Mouse (Mus musculus) retina, embryonic 14.5 days (tissue): Measurements from ENCODE around the gene Phf23.
A peak's percentile ranks its signal among the peaks of the same experiment; 100 is the strongest.

Source experiments
- DNase-seq: peaks from one replicate; pipeline ENCODE4 v3.0.0-alpha.2; 2015; ENCODE audit warnings: low spot score

Gene Phf23

DNA sequence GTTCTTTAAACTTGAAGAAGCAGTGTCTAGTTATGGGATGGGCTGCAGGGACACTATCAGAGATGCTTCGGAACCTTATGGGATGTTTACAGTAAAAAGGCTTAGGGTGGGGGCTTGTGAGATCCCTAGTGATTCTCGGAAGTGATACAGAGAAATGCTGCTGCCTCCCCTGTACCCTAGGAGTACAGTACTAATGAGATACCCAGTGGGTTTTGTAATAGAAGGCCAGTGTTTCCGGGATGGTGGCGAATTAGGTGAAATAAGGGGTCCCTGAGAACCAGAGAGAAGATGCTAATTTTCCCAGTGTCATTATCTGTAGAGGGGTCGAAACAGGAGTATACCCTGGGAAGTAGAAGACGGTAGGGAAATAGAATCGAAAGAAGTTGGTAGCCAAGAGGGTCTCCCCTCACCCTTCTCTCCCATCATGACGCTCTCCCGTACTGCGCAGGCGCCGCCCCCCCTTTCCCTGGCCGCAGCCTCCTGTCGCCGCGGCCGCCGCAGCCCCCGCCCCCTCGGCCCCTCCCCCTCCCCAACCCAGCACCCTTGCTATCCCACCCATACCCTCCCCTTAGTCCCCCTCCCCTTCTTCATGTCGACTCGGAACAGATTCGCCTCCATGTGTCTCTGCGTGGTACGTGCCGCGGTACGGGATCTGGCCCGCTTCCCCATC lies 28.0 kb downstream of the Phf23 start:
- DNase-seq: peak; percentile 73

DNA sequence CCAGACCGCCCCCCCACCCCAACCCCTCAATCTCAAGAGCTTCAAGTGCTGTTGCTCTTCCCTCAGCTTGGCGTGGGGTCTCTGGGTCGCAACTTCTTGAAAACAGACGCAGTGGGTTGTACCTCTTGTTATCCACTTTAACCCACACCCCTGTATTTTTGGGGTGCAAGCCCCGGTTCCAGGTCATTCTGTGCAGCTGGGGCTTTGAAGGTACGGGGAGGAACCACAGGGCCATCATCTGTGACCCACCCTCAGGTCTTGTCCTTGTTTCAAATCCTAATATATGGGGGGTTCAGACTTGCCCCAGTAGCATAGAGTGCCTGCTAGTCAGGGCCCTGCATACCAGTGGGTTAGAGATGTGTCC lies 28.6 kb downstream of the Phf23 start:
- no peak for DNase-seq

DNA sequence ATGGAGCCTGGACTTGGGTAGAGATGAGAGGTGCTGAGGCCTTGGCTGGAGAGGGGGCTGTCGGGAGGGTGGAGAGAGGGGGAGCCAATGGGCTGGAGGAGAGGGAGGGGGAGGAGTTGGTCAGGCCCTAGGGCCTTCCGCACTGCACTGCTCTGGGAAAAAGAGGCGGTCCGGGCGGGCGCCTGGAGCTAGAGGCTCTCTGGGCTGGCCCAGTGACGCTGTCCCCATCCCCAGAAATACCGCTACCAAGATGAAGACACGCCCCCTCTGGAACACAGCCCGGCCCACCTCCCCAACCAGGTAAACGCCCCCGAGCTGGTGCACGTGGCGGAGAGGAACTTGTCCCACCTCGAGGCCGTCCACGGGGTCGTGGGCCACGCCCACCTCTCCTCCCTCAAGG lies 31.1 kb downstream of the Phf23 start:
- DNase-seq: peak; percentile 77

DNA sequence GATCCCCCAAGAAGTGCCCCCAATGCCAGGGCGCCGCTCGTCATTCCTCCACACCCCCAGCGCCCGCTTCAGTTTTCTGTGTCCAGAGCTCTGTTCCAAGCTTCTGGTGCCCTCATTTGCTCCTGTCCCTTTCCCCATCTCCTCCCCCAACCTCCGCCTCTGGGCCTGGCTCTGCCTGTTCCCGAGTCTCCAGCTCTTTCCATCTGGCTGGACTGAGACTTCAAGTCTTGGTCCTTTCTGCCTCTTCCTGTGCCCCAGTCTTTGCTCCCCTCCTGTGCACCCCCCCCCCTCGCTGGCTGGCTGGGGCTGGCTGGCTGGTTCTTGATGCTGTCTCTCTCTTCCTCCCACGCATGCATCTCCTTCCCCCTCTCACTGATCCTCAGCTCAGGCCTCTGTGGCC lies 31.8 kb downstream of the Phf23 start:
- no peak for DNase-seq

DNA sequence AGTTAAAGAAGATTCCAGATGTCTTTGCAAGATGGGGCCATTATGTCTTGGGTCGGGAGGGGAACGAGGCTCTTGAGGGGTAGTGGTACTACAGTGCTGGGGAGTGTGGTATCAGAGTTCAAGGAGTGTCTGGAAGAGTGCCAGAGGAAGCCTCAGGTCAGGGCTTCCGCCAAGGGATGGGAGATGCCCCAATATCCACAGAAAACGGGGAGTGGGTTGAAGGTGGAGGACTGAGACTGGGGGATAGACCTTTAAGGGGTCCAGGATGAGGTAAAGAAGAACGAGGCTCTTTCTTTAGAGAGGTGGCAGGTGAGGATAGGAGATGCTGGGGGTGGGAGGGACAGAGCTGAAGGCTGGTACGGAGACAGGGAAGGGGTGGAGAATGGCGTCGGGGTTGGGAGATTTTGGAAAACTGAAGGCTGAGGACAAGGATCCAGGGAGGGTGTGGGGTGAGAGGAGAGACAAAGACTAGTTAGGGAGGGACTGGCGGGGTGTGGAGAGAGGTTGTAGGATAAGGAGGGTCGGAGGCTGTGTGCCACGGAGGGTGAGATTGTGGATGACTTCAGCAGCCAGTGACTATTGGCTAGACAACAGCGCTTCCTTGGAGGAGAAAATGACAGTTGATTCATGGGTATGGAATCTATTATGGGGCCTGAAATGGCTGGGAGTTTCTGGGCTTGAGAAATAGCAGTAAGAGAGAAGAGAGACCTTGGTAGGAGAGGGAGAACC lies 33.0 kb downstream of the Phf23 start:
- DNase-seq: no peak

DNA sequence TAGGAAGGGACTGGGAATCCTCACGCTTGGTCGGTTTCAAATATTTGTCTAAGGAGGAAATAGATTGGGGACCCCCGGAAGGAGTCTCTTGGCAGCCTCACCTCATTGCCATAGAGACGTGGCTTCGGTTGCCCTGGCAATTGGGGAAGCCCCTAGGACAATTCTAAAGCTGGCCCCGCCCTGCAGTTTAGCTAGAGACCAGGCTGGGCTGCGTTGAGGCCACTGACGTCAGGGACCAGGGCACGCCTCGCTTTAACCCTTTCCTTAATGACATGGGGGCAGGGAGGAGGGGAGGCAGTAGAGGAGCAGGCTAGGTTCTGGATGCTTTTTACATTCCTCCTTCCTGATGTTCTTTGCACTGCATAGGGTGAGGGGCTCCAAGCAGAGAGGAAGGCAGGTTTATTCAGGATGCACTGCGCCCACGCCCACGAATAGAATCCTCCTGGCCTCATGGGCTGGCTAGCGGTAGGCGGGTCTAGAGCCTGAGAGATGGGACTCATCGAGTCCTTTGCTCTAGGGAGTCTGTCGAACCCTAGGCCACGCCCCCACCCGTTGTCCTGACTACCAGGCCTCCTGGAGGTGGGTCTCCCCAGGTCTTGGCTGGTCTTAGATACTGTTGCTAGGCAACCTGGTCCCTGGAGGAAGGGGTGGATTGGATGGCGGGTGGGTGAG lies 33.7 kb downstream of the Phf23 start:
- DNase-seq: peak; percentile 98

DNA sequence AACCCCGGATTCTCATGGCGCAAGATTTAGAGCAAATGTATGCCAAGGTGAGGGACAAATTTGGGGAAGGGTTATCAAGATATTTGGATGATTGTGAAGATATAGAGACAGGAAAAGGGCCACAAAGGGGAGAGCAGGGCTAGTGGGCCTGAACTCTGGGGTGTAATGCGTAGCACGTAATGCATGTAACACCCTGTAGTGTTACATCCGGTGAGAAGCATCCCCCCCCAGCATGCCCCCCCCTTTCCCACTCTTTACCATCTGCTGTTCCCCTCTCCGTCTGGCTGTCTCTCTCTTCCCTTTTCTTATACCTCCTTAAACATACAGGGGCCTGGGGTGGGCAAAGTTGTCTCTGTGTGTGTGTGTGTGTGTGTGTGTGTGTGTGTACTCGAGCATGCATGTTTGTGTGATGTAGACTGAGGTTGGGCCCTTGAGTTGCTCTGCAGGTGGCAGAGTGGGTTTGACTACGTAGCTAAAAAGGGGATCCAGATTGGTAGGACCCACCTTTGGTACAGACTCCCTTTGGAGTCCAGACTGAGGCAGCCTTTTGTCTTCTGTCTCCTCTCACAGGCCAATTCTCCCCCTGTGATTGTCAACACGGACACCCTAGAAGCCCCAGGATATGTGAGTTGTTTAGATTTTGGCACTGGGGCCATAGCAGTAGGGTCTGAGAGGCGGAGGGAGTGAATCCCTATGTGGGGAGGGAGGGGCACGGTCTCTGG lies 34.4 kb downstream of the Phf23 start:
- no peak for DNase-seq

DNA sequence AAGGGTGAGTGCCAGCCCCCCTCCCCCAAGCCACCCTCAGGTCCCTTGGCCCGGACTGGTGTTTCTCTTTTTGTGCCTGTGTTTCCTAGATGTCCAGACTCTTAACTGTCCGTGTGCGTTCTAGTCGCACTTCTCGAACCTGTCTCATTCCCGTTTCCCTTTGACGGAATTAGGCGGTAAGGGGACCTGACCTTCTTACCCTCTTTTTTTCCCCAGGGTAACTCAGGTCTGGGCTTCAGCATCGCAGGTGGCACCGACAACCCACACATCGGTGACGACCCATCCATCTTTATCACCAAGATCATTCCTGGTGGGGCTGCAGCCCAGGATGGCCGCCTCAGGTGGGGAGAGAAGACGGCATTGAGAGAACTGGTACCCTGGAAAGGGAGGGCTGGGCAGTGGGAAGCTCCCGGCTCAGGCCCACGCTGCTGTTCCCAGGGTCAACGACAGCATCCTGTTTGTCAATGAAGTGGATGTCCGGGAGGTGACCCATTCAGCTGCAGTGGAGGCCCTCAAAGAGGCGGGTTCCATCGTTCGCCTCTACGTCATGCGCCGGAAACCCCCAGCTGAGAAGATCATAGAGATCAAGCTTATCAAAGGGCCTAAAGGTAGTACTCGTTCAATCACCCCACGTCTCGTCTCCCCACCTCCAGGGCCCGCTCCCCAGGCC lies 35.2 kb downstream of the Phf23 start:
- no peak for DNase-seq

DNA sequence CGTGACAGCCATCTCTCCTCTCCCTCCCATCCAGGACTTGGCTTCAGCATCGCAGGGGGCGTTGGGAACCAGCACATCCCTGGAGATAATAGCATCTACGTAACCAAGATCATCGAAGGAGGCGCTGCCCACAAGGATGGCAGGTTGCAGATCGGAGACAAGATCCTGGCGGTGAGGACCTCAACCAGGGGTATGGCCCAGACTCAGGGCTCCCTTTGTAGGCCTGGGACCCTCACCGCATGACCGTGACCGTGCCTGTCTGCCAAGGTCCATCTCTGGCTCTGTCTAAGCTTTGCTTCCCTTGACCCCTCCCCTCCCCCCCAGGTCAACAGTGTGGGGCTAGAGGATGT lies 35.7 kb downstream of the Phf23 start:
- no peak for DNase-seq

DNA sequence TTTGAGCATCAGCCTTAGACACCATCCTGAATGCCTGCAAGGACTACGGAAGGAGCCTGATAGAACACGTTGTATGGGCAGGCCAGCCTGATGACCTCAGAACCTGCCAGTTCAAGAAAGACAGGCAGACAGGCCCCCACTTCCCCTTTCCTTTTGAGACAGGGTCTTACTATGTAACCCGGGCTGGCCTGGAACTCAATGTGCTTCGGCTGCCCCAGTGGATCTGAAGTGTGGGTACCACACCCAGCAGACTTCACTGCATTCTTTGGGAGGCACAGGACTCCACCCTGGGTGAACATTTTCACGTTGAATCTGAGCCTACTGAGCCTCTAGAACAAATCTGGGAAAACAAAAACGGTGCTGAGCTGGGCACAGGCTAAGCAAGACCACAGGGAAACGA lies 42.6 kb downstream of the Phf23 start:
- DNase-seq: no peak

DNA sequence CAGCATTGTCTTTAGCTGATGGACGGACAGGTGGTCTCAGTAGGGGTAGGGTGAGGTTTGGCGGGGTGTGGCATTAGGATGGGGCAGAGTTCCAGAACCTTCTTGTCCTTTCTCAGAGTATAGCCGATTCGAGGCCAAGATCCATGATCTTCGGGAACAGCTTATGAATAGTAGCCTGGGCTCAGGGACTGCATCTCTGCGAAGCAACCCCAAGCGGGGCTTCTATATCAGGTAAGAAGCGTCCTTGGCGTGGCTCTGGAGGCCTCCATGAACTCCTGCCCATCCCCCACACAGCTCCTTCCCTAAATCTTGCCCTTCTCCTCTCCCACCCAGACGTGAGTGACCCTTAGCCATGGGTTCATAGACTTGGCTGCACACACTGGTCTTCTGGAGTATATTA lies 44.1 kb downstream of the Phf23 start:
- no peak for DNase-seq

DNA sequence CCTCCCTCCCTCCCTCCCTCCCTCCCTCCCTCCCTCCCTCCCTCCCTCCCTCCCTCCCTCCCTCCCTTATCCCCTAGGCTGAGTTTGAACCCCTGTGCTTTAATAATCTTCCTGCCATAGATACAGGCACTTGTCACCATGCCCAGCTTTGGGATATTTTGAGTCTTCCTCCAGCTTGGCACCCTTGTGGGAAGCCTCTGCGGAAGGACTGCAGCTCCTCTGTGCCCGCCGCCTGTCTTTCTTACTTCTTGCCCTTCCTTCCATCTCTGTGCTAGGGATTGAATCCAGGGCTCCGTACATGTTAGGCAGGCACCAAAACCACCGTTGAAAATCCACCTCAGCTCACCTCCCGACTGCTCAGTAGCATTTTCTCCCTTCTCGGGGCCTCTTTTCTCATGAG lies 44.6 kb downstream of the Phf23 start:
- no peak for DNase-seq

DNA sequence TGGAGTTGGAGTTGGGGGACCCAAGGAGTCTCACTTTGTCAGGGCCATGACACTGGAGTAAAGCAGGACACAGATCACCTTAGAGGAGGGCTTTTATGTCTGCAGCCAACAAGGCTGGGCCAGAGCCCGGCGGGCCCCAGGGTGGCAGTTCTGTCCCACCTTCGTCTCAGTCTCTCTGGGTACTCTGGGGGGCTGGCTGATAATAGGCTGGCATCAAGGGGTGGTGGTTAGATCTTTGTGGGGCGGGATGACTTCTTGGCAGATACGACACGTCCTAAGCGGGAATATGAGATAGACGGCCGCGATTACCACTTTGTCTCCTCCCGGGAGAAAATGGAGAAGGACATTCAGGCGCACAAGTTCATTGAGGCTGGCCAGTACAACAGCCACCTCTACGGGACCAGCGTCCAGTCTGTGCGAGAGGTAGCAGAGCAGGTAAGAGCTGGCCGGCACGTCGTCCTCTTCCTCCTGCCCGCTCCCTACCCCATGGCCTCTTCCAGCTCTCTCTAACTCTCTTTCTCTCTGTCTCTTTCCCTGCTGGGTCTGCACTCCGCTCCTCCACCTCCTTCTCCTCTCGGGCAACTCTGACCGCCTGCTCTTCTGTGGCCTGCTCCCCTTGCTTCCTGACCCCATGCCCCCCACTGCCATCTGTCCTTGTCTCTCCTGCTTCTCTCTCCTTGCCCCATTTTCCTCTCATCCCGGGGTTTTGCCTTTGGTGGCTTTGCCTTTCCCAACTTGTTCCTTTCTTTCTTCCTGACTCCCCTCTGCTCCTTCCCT lies 46.9 kb downstream of the Phf23 start:
- DNase-seq: no peak

DNA sequence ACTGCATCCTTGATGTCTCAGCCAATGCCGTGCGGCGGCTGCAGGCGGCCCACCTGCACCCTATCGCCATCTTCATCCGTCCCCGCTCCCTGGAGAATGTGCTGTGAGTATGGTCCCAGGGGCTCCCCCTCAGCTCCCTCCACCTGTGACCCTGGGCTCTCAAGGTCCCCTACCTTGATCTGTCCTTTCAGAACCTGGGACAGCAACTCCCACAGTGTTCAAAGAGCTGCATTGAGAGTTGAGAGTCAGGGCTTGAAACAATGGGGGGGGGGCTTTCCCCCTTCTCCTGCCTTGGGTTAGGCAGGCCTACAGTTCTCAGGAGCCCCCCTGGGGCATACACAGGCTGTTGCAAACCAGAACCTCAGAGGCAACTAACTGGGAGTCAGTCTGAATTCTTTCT lies 48.1 kb downstream of the Phf23 start:
- no peak for DNase-seq

DNA sequence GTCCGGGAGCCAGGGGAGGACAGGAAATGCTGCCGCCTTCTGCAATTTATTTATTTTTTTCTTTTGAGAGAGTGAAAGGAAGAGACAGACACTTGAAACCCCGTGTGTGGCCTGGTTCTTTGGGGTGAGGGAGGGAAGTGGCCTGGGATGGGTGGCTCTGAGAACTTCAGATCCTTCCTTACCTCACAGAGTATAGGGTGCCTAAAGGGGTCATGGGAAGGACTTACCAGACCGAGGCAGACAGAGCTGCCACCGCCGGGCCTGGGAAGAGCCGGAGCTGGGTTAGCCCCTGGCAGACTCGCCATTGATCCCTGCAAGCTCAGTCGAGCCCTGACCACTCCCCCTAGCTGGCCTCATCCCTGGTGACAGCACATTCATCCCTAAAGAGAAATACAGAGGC lies 49.9 kb downstream of the Phf23 start:
- no peak for DNase-seq

DNA sequence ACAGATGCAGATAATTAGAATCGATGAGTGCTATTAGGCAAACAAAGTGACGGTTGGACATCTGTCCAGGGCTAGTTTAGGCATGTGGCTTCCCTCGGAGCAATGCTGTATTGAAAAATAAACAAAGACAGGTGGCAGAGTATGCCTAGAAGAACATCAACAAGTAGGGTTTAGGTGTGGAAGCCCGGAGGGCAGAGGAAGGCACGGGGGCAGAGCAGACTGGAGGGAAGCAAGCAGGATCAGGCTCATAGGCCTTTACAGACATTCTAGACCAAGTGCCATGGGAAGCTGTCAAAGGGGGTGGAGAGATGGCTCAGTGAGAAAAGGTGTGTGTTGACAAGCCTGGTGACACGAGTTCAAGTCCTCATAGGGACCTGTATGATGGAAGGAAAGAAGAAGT lies 53.8 kb downstream of the Phf23 start:
- no peak for DNase-seq
